Mouse (Mus musculus) heart, adult 11 months (tissue): ENCODE data around the gene Enkur.

Experiments
- DNase-seq: peaks from one replicate; pipeline ENCODE4 v3.0.0; 2022

The Enkur gene

DNA sequence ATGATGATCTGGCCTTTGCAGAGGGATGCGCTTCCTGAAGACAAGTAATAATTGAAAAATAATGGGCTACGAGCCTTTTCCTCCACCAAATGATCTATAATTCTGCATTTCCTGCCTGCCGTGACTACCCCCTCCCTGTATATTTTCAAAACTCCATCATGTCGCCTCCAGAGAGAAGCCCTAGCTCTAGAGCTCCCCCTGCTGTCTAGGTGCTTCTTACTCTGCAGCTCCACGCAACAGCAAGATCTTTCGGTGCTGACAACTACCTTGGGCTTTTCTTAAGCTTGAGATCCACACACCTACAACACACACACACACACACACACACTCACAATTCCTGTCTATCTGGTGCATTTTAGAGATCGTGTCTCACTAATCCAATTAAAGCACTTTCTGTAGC is 17.6 kb downstream of the Enkur start:
- DNase-seq, result no peak

DNA sequence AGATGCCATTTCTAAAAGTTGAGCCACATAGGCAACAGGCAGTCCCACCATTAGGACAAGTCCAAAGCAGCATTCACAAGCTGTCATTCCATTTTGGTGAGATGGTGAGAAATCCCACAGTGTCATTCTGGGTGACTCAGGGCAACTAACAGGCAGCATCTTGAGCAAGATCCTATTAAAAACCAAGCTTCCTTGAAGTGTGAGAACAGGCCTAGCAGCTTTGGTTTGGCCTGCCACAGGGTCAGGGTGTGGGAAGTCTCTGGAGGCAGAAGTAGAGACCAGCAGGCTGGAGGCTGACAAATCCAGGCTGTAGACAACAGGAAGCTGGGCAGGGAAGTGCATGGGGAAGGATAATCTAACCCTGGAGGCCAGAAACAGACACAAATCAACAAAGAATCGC is 22.4 kb downstream of the Enkur start:
- peak; percentile 98 for DNase-seq

DNA sequence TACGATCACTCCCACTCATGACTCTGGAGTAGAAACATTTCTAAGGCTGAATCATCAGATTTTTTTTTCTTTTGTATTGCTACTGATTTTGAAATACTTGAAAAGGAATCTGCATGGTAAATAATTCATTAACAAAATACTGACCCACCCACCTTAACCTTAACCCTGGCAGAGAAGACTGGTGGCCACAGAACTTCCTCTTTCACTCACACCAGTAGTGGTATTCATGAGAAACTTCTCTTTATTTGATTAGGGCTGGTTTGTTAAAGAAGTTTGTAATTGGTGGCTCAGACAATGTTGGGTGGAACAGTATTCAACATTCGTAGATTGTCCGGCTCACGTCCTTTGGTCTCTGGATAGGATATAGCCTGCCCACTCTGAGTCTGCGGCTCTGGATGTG is 26.0 kb downstream of the Enkur start:
- DNase-seq, result no peak

DNA sequence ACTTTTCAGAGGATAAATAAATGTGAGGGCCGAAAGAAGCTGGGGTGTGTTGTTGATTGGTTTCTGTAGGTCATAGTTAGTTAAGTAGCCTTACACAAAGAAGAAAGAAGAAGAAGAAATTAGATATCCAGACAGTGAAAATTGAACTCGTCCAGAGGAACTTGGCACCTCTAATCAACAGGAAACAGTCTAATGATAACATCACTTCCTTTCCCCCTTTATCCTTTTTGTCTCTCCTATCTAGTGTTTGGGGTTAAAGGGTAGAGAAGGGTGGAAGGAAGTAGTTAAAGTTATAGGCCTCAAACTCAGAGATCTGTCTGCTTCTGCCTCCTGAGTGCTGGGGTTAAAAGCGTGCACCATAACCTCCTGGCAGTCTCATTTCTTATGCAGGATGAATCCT is 32.4 kb downstream of the Enkur start:
- DNase-seq, result no peak

DNA sequence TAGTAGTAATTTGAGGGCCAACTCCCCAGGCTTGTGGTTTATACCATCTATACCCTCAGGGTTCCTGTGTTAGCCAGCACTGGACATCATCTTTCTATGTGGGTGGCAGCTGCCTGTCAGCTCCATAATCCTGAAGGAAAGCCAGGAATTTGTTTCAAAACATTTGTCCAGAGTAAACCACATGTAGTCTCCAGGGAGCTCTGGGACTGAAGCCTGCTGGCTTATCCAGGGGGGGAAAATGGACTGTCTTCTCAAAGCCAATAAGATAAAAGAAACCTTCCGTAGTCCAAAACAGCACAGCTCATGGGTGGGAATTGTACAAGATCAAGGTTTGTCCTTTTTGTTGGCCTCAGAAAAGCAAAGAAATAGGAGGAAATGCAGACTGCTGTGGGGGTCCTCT is 37.2 kb downstream of the Enkur start:
- DNase-seq, result peak; percentile 98

DNA sequence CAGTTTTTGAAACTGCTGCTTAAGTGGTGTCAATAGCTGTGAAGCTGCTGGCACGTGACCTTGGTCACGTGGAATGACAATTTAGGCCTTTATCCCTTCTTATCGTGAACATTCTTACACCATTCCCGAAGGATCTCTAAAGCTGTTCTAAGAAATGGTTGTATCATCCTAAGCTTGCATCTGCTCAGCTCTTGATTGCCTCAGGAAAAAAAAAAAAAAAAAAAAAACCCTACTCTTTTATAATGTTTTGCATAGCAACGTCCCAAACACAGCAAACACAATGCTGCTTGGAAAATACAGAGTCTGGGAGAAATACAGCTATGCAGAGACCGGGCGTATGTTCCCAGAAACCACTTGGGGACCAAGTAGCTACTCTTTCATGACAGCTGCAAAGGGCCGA is 40.9 kb downstream of the Enkur start:
- peak; percentile 97 for DNase-seq

DNA sequence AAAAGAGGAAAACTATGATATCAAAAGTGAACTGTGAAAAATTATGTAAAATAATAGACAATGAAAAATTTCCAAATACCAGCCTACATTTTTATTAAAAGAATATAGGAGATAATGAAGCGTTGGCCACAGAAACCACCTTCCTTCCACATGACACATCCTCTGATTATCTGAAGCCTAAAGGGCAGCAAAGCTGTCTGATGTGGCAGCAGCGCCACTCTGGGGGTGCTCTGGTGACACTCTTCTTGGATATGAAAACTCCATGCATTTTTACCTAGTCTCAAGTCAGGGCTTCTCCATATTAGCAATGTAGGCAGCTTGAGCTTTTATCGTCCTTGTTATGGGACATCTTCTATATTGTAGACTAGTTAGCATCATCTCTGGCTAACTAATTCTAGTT is 51.7 kb downstream of the Enkur start:
- no peak for DNase-seq

DNA sequence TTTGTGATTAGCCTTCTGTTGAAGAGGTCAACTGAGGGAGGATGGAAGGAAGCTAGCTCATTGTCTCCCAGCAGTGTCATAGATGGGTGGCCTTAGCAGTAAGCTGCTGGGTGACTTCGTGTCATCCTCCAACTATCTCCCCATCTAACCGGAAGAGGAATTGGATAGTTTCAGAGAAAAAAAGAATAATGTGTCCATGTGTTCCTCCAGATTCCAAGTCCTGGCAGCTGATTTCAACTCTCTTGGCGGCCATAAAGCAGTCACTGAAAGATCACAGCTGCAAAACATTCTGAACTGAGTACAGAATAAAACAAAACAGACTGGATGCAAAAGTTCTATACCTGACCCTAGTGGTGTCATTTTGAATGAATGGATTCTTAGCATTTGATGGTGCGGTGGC is 58.0 kb downstream of the Enkur start:
- peak; percentile 92 for DNase-seq

DNA sequence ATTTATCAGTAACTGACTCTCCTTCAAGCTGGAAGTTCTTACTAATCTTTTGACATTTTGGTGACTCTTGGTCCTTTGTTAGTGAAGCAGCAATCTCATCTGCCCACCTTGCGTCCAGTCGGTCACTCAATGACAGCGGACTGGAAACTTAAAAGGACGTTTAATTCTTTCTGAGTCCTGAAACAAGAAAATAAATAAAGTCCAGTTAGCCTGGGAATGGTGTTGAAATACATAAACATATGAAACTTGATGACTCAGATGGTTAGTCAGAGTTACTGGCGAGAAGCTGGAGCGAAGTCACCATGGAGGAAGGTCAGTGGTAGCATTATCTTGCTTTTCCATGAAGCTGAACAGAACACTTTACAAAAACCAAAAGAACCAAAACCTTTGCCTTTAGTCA is 58.7 kb downstream of the Enkur start:
- DNase-seq, result peak; percentile 92

DNA sequence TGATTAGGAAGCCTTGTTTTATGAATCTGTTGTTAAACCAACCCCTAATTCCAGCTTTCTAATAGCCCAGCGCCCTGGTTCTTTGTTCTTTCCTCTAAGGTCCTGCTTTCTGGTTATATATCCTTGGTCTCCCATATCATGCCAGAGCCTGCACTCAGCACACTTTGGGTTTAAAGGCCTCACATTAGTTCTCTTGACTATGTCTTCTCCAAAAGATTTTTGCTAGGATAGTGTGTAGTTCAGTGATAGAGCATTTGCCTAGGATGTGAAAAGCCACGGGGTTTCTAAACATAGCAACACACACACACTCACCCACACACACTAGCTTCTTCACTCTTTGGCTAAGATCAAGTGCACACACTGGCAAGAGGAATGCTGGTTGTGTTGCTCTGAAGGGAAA is 62.5 kb downstream of the Enkur start:
- no peak for DNase-seq

DNA sequence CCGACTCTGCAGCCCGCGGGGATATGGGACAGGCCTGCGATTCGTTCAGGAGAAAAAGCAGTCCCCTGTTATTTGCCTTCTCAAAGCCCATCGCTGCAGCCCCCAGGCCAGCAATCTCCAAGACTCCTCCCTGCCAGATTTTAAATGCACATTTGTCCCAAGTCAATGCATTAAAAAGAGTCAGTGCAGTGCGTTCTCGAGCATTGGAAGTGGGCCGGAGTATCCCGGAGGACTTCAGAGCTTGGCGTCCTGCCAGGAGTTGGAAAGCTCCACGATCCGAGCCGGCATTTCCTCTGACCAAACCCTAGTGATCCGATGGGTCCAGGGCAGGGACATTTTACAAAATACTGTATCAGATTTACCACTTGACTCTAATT is 63.0 kb downstream of the Enkur start:
- DNase-seq, result peak; percentile 98

DNA sequence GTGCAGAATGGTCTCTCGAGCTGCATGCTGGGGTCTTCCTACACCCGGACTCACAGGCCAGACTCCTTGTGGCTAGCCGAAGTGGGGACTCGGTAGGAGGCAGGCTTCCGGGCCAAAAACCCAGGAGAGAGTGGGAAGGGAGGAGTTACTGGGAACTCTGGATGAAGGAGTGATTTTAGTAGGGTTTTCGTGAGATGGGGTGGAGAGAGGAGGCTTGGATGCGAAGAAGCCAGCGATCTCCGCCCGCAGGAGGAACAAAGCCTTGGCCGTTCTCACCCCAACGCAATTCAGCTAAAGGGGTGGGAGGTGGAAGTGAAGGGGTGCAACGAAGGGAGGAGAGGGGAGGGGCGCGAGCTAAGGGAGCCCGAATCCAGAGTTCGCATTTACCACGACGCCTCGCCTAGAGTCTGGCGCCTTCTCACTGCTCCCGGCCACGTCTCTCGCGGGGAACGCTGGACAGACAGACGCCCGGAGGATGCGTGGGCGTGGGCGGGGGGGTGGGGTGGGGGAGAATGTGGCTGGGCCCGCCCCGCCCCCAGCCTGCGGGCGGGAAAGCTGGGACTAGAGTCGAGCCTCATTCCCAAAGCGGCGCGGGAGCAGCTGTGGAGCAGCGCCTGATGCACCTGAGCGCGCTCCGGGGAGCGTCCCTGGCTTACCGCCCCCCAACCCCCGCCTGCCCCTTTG is 63.5 kb downstream of the Enkur start:
- peak; percentile 97 for DNase-seq

DNA sequence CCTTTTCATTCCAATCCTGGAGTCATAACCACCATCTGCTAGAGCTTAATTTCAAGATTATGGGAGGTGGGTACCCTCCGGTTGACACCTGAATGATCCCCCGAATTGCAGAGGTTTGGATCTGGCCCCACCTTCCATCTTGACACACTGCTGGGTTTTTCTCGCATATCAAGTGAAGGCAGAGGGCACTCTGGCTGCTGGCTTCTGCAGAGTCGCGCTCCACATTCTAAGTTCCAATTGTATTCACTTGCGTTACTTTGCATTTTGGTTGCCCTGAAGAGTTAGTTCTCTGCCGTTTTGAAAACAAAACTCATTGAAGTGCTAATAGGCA is 64.0 kb downstream of the Enkur start:
- no peak for DNase-seq
